Mouse (Mus musculus): Measurements from ENCODE around the gene Mta3.
"Not testable (repeated sequence)": the region's sequence is repeated elsewhere in the genome, so short reads cannot be mapped to it uniquely, and the experiment has no call there.

Mta3 gene

DNA sequence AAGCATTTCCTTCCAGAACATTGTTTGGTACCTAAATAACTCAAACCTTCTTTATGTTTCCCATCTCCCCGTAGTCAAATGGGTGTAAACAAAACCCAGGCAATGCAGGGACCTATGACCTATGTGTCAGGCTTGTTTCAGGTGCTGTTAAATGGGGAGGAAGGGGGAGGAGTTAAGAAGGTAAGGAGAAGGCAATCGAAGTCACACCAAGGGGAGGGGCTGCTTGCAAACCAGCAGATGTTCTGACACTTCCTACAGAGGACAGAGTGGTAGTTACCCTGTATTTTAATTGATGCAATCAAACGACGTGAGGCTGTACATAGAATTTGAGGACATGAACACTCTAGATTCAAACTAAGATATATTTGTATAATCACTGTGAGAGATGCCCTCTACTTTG, 142.5 kb downstream of the Mta3 start:
- no peak for DNase-seq (ENCODE audit: low spot score in 2 of 2)

DNA sequence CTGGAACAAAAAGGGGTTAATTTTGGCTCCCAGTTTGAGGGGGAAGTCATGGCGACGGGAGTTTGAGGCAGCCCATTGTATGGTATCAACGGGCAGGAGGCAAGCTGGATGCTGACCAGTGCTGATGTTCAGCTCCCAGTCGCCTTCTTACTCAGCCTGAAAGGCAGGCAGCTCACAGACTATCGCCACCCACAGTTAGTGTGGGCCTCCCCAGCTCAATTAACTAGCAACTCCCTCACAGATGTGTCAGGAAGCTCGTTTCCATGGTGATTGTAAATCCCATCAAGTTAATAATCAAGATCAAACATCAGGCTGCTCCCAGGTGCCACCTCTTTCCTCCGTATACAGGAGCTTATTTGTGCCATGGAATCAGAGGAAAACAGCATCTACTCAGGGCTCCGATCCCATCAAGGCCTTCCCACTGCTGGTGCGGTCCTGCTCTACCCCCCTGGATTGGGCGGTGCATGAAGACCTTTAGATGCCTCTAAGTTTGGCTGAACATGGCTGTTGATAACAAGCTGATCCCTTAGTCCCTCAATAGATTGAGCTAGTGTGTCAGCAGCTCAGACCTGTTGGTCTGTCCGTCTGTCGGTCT, 143.2 kb downstream of the Mta3 start:
- DNase-seq (ENCODE audit: low spot score in 2 of 2): no peak

DNA sequence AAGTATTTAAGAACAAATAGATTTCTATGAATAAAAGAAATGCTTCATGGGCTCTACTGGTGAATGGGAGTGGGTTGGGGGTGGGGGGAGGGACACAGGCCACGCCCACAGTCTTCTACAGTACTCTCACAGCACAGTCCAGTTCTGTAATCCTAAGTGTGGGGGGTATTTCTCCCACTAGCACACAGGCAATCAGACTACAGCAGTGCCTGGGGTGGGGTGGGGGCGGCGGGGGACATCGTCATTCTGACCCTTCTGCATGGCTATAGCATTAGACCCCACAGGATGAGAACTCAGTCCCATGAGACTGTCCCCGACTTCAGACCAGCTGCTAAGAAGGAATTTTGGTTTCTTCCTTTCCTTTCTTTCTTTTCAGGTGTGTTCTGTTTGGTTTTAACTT, 143.8 kb downstream of the Mta3 start:
- no peak for DNase-seq (ENCODE audit: low spot score in 2 of 2)

DNA sequence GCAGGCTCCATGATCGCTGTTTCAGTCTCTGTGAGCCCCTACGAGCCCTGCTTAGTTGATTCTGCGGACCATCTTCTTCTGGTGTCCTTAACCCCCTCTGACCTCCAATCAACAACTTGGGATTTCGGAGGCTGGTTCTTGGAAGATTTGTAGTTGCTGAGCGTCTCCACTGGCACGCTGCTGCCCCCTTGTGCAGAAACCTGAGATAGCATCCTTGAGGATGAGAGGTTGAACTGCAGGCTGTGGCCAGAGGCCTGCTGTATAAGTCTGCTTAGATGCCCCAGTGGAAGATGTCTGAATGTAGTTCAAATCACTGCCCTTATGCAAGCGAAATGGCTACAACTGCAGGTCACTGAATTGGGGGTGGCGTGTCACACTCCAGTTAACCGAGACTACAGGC, 144.5 kb downstream of the Mta3 start:
- peak in 1 of 2 experiments; percentile 94 for DNase-seq (ENCODE audit: low spot score in 2 of 2)

DNA sequence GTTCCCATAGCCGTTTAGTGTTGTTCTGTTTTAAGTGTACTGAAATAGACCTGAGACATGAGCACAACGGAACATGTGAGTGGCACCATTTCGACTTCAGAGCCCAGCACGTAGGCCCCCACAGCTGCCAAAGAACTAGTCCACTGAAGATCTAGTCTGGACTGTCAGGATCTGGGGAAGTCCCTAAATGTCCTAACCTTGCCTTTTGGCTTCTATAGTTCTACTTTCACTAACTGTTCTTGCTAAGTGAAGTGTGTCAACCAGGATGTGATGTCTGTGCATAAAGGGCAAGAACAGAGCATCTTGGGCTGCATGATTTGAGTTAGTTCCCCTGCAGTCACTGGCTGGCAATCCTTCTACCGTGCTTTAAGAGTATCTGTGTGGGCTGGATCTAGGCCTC, 144.9 kb downstream of the Mta3 start:
- DNase-seq (ENCODE audit: low spot score in 2 of 2): no peak

DNA sequence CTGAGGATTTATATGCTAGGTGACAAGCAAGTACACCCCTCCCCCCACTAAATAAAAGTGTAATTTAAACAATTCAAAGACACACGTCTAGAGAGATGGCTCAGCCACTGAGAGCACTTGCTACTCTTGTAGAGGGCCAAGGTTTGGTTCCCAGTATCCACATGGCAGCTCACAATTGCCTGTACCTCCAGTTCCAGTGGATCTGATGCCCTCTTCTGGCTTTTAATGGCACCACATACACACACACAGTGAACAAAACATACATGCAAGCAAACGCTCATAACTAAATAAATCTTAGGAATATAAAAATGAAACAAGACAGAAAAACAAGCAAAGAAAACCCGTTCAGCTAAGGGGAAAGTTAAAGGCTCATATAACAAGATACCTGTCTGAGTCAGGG, 147.9 kb downstream of the Mta3 start:
- DNase-seq (ENCODE audit: low spot score in 2 of 2): no peak

DNA sequence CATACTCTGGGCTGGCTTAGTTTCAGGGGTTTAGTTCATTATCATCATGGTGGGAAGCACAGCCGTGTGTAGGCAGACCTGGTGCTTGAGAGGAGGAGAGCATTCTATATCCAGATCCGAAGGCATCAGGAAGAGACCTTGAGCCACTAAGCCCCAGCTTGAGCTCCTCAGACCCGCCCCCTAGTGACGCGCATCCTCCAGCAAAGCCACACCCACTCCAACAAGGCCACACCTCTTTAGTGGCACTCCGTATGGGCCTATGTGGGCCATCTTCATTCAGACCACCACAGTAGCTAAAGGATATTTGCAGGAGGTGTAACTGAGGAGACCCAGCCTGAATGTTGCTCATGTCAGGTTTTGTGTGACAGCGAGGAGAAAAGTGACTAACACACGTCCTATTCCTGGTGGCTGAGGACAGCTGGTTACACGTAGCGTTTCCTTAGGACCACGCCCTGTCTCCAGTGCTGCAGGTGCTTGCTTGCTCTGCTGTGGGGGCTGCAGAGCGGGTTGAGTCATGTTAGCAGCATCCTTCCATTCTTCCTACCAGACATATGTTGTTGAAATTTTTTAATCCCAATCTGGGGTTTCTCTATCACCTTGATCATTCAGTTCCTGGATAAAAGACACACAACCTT, 148.4 kb downstream of the Mta3 start:
- DNase-seq (ENCODE audit: low spot score in 2 of 2): peak in 1 of 2 experiments; percentile 58

DNA sequence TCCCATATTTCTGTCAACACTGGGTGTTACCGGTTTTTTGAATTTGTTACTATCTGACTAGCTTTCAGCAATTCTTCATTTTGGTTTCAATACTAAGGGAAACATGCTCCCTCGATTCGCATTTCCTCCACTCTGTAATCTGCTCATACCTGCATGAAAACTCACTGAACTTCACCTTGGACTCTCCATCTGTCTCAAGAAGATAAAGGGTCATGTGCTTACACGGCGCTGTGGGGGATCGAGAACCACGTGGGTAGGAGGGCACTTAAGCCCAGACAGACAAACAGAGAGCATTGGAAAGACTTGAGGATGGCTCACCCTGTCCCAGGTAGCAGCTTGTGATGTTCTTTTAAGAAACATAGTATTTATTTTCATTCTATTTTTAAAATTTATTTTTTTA, 152.4 kb downstream of the Mta3 start:
- no peak for DNase-seq (ENCODE audit: low spot score in 2 of 2)

DNA sequence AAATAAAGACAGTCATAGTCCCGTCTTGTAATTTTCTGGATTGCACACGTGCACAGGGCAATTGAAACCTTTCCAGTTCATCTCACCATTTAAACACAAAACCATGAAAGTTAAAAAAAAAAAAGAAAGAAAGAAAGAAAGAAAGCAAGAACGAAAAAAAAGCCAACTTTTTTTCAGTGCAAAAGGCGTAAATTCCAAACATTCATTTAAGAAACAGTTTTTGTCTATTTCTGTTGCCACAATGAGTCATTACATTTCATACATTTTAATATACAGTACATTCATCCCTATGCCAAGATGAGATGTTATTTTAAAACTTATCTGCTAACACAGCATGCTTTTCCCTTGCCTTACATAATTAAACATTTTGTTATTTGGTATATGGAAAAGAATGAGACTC, 153.7 kb downstream of the Mta3 start:
- DNase-seq (ENCODE audit: low spot score in 2 of 2): no peak

DNA sequence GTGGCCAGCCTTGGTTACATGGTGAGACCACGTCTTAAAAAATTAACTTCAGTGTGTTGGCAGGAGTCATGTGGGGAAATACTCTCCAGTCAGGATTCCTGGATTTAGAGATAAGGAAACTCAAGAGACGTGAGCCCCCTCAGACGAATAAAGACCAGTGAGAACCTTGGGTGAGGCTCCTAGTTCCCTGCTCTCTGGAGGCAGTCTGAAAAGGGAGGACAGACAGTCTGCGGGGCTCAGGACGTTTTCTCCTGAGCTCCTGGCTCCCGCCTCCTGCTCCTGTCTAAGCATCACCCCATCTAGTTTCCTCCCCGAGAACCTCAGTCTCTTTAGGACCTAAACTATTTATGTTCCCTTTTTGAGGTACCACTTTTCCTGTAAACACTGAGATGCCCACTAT, 154.3 kb downstream of the Mta3 start:
- no peak for DNase-seq (ENCODE audit: low spot score in 2 of 2)

DNA sequence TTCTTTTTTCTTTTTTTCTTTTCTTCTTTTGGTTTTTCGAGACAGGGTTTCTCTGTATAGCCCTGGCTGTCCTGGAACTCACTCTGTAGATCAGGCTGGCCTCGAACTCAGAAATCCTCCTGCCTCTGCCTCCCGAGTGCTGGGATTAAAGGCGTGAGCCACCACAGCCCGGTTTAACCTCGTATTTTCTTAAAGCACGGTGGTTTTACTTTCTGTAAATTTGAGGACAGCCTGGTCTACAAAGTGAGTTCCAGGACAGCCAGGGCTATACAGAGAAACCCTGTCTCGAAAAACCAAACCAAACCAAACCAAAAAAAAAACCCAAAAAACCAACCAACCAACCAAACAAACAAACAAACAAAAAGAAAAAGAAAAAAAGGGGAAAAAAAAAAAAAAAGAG, 155.0 kb downstream of the Mta3 start:
- DNase-seq (ENCODE audit: low spot score in 2 of 2): not testable (repeated sequence)

DNA sequence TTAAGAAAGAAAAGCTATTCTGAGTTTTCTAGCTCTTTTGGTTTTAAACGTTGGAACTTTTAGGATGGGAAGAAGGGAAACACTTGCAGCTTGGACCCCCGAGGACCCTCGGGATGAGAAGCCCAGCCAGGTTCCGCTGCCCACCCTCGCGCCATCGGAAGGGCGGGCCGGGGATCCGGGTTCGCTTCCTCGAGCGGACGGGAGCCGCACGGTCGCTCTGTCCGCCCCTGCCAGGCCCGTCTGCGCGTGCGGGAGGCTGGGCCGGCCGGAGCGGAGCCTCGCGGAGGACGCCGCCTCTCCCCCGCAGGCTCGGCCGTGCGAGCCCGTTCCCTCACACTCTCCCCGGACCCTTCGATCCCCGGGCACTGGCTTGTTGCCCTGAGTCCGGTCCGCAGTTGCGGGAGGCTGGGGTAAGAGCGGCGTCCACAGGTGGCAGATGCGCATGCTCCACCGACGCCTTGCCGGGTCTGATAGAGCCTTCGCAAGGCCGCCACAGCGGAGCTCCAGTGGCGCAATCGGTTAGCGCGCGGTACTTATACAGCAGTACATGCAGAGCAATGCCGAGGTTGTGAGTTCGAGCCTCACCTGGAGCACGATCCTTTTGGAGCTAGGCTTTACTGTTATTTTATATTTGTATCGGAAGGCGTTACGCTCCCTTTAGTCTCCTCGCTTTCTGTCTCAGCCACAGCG, 155.6 kb downstream of the Mta3 start:
- DNase-seq (ENCODE audit: low spot score in 2 of 2): peak; percentile 90 to 98

DNA sequence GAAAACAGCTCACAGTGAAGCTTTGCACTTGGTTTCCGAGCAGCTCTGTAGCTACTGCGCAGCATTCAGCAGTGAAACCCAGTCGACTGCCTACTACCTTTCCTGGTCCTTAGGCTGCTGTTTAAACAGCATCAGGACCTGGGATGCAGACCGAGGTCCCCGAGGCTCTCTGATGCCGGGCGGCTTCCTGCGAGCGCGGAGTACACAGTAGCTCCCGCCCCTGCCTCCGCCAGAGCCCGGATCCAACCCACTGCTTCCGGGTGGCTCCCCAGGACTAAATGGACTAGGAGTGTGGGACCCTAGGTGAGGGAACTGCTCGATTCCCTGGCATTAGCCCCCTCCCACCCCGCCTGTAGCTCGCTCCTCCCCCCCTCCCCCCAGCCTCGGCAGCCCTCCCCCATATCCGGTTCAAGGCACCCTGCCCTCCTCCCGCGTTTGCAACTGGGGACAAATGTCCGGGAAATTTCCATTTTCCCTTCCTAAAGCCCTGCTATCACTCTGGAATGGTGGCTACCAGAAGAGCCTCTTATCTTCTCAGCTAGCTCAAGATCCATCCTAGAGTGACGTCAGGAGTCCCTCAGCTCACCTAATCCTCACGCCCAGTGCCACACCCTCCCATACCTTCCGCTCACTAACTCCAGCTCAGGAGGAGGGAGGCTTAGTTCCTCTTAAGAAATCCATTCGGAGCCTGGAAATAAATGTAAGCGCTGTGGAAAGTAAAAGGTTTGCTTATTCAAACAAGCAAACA, 156.3 kb downstream of the Mta3 start:
- peak in 1 of 2 experiments; percentile 68 for DNase-seq (ENCODE audit: low spot score in 2 of 2)

DNA sequence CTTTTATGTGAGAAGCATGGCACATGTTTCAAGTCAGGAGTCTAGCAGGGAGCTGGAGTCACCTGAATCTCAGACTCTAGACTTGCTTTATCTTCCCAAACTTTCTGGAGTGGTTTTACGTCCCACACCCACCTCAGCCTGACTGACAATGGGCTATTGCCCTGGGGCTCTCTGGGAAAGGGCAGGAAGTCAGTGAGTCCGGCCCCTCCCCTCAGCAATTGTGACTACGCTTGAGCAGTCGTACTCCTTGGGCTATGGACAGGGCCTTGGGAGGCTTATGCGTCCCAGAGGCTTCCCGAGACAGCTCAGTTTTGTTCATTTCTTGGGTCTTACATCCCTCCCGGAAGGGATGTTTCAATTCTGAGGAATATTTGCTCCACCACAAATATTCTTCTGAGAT, 159.4 kb downstream of the Mta3 start:
- DNase-seq (ENCODE audit: low spot score in 2 of 2): no peak

DNA sequence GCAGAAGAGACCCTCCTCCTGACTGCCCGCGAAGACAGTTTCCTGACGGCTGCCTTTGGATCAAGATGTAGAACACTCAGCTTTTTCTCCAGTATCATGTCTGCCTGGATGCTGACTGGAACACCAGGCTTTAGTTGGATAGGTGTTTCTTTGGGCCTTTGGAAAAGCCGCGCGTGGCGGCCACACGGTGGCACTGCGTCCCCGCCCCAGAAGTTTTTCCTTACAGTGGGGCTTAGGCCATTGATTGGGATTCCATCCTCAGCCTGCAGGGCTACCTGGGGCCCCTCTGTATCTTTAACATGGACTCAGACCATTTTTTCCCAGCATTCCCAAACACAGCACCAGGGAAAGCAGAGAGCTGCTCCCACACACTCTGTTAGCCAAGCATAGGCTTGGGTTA, 160.6 kb downstream of the Mta3 start:
- DNase-seq (ENCODE audit: low spot score in 2 of 2): peak in 1 of 2 experiments; percentile 32

DNA sequence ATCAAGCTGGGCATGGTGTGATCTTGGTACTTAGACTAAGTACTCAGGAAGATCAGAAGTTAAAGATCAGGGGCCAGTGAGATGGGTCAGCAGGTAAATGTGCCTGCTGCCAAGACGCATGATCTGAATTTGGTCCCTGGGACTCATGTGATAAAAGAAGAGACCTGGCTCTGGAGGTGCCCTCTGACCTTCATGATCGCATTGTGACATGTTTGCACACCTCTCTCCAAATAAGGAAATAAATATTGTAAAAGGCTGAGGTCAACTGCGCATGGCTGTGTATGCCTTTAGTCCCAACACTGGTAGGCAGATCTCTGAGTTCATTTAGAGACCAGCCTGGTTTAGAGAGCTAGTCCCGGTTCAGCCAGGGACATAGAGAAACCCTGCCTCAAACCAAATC, 164.4 kb downstream of the Mta3 start:
- DNase-seq (ENCODE audit: low spot score in 2 of 2): no peak
